Mouse (Mus musculus): ENCODE results near the gene Rcn3.
"Not testable (repeated sequence)": the region's sequence is repeated elsewhere in the genome, so short reads cannot be mapped to it uniquely, and the experiment has no call there.

The Rcn3 gene

GRCm38 (mm10) chr7:45125649-45126048, 33.6 kb upstream of the Rcn3 start:
- in situ Hi-C loops (cut with MboI; ENCODE audit: low pct_unique_long_range_greater_than_20kb in 1 of 2, low sequenced_read_pairs in 2 of 2, unreplicated experiment in 1 of 2), result not testable (repeated sequence)

GRCm38 (mm10) chr7:45125144-45125600, 33.2 kb upstream of the Rcn3 start:
- in situ Hi-C loops (cut with MboI; ENCODE audit: low pct_unique_long_range_greater_than_20kb in 1 of 2, low sequenced_read_pairs in 2 of 2, unreplicated experiment in 1 of 2), result no loop called here

GRCm38 (mm10) chr7:45124224-45125143, 32.5 kb upstream of the Rcn3 start, which contains the start of gene Rps11:
TSS of gene Rps11 (minus strand) at chr7:45124439.
- in situ Hi-C loops (cut with MboI; ENCODE audit: low pct_unique_long_range_greater_than_20kb in 1 of 2, low sequenced_read_pairs in 2 of 2, unreplicated experiment in 1 of 2), result no loop called here

GRCm38 (mm10) chr7:45123186-45123570, 31.2 kb upstream of the Rcn3 start:
- in situ Hi-C loops (cut with MboI; ENCODE audit: low pct_unique_long_range_greater_than_20kb in 1 of 2, low sequenced_read_pairs in 2 of 2, unreplicated experiment in 1 of 2), result no loop called here

GRCm38 (mm10) chr7:45122561-45123185, 30.7 kb upstream of the Rcn3 start:
- in situ Hi-C loops (cut with MboI; ENCODE audit: low pct_unique_long_range_greater_than_20kb in 1 of 2, low sequenced_read_pairs in 2 of 2, unreplicated experiment in 1 of 2), result no loop called here

GRCm38 (mm10) chr7:45121966-45122365, 29.9 kb upstream of the Rcn3 start:
- in situ Hi-C loops (cut with MboI; ENCODE audit: low pct_unique_long_range_greater_than_20kb in 1 of 2, low sequenced_read_pairs in 2 of 2, unreplicated experiment in 1 of 2), result no loop called here

- in situ Hi-C loops (cut with MboI; ENCODE audit: low pct_unique_long_range_greater_than_20kb in 1 of 2, low sequenced_read_pairs in 2 of 2, unreplicated experiment in 1 of 2), result no loop called here
Observed at GRCm38 (mm10) chr7:45121404-45121803, 29.4 kb upstream of the Rcn3 start.

GRCm38 (mm10) chr7:45119780-45120709, 28.0 kb upstream of the Rcn3 start:
- in situ Hi-C loops (cut with MboI; ENCODE audit: low pct_unique_long_range_greater_than_20kb in 1 of 2, low sequenced_read_pairs in 2 of 2, unreplicated experiment in 1 of 2), result no loop called here

- in situ Hi-C loops (cut with MboI; ENCODE audit: low pct_unique_long_range_greater_than_20kb in 1 of 2, low sequenced_read_pairs in 2 of 2, unreplicated experiment in 1 of 2), result no loop called here
Observed at GRCm38 (mm10) chr7:45118336-45118735, 26.3 kb upstream of the Rcn3 start.

GRCm38 (mm10) chr7:45117566-45117965, 25.5 kb upstream of the Rcn3 start:
- in situ Hi-C loops (cut with MboI; ENCODE audit: low pct_unique_long_range_greater_than_20kb in 1 of 2, low sequenced_read_pairs in 2 of 2, unreplicated experiment in 1 of 2), result no loop called here

GRCm38 (mm10) chr7:45113476-45113875, 21.5 kb upstream of the Rcn3 start:
- in situ Hi-C loops (cut with MboI; ENCODE audit: low pct_unique_long_range_greater_than_20kb in 1 of 2, low sequenced_read_pairs in 2 of 2, unreplicated experiment in 1 of 2), result no loop called here

GRCm38 (mm10) chr7:45112529-45112928, 20.5 kb upstream of the Rcn3 start:
- in situ Hi-C loops (cut with MboI; ENCODE audit: low pct_unique_long_range_greater_than_20kb in 1 of 2, low sequenced_read_pairs in 2 of 2, unreplicated experiment in 1 of 2), result no loop called here

- in situ Hi-C loops (cut with MboI; ENCODE audit: low pct_unique_long_range_greater_than_20kb in 1 of 2, low sequenced_read_pairs in 2 of 2, unreplicated experiment in 1 of 2), result no loop called here
Observed at GRCm38 (mm10) chr7:45111940-45112339, 19.9 kb upstream of the Rcn3 start.

- in situ Hi-C loops (cut with MboI; ENCODE audit: low pct_unique_long_range_greater_than_20kb in 1 of 2, low sequenced_read_pairs in 2 of 2, unreplicated experiment in 1 of 2), result not testable (repeated sequence)
Observed at GRCm38 (mm10) chr7:45110089-45110488, 18.1 kb upstream of the Rcn3 start.

- in situ Hi-C loops (cut with MboI; ENCODE audit: low pct_unique_long_range_greater_than_20kb in 1 of 2, low sequenced_read_pairs in 2 of 2, unreplicated experiment in 1 of 2), result no loop called here
Observed at GRCm38 (mm10) chr7:45107052-45107645, 15.1 kb upstream of the Rcn3 start.

GRCm38 (mm10) chr7:45106441-45106840, 14.4 kb upstream of the Rcn3 start:
- in situ Hi-C loops (cut with MboI; ENCODE audit: low pct_unique_long_range_greater_than_20kb in 1 of 2, low sequenced_read_pairs in 2 of 2, unreplicated experiment in 1 of 2), result no loop called here

GRCm38 (mm10) chr7:45105491-45105890, 13.5 kb upstream of the Rcn3 start:
- in situ Hi-C loops (cut with MboI; ENCODE audit: low pct_unique_long_range_greater_than_20kb in 1 of 2, low sequenced_read_pairs in 2 of 2, unreplicated experiment in 1 of 2), result no loop called here

- in situ Hi-C loops (cut with MboI; ENCODE audit: low pct_unique_long_range_greater_than_20kb in 1 of 2, low sequenced_read_pairs in 2 of 2, unreplicated experiment in 1 of 2), result no loop called here
Observed at GRCm38 (mm10) chr7:45104941-45105340, 12.9 kb upstream of the Rcn3 start.

Data from mouse embryonic stem cell (cell line).